Mouse (Mus musculus) layer of hippocampus, adult 8-10 months (tissue): ENCODE results near the gene Hist1h2bc. TPM values are rescaled to one million over a fixed set of nuclear protein-coding genes. Genes with fewer than 3 reads are reported as not detected.

Source experiments
- DNase-seq, 2 experiments: peaks; one replicate each; pipeline ENCODE4 v3.0.0; 2022; ENCODE audit warnings: low spot score in 2 of 2
- microRNA-seq, 2 experiments: library from miRNA; unstranded; fragments of <30 nt; microRNA quantifications; one replicate each; pipeline ENCODE4 v1.2.0; 2022
- total RNA-seq, 4 experiments: library from RNA; stranded (reverse); gene quantifications; 2 replicates each; pipeline ENCODE4 v1.2.4; 2022

Hist1h2bc gene
- total RNA-seq, 4 experiments from 2014 or later, result 33.4 to 55.2 (median 44.8) TPM

DNA sequence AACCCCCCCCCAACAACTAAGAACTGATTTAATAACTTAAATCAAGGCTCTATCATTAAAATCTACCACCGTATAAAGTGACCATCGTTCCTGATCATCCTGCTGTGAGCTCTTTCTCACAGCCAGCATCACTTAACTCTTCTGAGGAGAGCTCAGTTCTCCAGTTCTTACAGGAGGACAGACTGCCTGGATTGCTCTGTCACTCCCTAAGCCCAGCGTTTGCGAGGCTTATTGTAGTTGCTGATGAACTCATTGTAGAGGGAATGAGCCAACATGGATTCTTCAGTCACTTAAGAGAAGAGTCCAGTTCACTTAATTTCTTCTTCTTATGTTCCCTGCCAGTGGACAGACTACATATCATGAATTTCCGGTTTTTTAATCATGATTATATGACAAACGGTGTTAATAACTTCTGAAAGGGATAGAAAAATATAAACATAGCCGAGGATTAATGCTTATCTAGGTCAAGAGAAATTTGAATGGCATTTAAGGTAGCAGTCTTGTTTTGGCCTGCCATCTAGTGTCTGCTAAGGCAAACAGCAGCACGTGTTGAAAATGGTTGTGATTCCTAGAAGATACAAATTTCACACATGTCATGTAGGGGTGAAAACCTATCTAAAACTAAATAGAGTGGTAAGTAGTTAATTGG lies 48.3 kb downstream of the Hist1h2bc start:
- no peak for DNase-seq

DNA sequence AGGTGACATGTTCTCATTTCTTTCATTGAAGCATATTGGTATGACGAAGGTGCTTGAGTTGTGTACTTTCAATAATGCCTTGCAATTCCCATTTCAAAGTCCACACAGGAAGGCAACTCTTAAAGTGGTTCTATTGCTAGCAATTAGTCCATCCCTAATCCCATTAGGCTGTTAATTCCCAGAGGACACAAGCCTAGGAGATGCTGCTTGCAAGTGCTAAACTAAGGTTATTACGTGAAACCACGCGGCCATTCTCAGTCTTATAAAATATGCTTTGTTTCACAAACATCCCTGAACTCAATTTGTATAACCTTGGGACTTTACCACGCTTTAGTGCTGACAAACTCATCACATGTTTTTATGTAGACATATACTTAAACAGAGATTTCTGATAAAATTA lies 53.1 kb downstream of the Hist1h2bc start:
- DNase-seq, result no peak

DNA sequence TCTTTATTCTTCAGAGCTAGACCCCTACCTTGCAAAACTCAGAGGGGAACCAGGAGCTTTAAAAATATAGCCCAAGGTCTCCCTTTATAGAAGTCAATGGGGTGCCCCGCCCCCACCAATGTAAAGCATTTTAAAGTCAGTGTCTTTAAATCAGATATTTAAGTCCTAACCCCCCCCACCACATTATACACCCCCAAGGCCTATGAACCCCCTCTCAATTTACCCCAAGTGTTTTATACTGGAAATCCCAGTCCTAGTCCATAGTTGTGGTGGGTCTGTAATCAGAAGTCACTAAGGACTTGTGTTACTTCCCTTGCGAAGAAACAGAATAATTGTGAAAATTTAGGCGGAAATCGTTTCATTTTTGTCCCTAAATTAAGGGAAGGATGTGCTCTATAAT lies 54.0 kb downstream of the Hist1h2bc start:
- DNase-seq, result no peak

DNA sequence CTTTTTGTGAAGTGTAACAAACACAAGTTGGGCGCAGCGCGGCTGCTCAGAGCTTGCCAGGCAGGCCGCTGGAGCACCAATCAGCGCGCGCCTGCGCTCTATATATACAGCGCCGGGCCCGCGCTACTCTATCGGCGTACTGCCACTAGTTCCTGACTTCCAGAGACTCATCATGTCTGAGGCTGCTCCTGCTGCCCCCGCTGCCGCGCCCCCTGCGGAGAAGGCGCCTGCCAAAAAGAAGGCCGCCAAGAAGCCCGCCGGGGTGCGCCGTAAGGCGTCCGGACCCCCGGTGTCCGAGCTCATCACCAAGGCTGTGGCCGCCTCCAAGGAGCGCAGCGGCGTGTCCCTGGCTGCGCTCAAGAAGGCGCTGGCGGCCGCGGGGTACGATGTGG lies 54.7 kb downstream of the Hist1h2bc start, which contains the start of gene Hist1h1c:
Hist1h1c (plus strand) TSS at position 132 of the 392 bp plus-strand sequence.
- peak; percentile 76 to 85 for DNase-seq

DNA sequence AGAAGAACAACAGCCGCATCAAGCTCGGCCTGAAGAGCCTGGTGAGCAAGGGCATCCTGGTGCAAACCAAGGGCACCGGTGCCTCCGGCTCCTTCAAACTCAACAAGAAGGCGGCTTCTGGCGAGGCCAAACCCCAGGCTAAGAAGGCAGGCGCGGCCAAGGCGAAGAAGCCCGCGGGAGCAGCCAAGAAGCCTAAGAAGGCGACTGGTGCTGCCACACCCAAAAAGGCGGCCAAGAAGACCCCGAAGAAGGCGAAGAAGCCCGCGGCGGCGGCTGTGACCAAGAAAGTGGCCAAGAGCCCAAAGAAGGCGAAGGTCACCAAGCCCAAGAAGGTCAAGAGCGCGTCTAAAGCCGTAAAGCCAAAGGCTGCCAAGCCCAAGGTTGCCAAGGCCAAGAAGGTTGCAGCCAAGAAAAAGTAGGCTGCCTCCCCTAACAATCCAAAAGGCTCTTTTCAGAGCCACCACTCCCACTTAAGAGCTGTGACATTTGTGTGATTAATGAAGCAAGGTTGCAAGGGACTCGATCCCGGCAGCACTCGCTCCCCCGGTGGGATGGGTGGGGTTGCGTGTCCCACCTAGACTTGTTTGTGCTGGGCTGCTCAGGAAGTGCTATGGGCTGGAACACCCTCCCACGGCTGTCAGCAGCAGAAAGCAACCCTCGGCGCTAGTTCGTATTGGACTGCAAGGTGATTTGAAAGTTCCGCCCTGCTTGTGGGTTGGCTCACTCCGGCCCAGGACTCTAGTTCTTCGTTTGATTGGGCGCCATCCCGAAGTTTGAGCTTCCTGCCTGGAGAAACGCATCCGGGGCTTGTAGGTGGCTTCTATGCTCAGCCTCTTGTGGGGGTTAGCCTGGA lies 55.3 kb downstream of the Hist1h2bc start:
- DNase-seq, result peak; percentile 95 to 97

DNA sequence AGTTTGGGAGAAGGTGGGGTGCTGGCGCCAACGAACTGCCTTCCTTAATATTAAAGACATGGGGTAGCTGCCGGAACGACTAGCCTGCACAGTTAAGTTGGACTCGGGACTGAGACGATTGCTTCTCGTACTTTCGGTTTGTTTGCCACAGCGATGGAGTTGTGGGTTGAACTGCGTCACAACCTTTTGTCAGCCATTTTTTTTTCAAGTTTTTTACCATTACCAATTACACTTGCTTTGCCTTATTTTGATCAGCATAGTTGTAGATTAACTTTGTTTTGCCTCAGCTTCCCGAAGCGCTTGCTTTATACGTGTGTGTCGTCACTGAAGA lies 55.9 kb downstream of the Hist1h2bc start:
- DNase-seq, result no peak

DNA sequence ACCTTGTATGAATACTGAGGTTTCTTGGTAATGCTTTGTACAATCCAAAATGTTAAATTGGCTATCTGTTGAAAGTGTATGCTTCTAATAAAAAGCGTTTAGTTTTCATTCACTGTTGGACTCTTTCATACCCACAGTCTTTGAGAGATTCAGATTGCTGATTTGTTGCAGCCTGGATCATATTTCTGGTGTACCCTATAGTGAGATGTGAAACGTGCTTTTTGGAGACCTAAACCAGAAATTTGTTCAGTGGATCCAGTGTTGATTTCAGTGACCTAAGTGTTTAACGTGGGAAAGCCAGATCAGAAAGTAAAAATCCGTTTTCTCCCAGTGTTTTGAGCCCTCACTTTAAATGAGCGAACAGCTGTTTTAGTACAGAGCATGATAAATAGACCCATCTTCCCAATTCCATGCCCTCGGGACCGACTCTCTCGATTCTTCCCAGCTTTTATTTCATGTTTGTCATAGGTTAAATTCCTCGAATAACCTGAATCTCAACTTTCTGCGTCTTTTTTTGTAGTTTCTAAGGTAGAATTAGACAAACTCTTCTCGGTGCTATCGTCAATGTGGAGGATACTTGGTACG lies 56.3 kb downstream of the Hist1h2bc start:
- no peak for DNase-seq

DNA sequence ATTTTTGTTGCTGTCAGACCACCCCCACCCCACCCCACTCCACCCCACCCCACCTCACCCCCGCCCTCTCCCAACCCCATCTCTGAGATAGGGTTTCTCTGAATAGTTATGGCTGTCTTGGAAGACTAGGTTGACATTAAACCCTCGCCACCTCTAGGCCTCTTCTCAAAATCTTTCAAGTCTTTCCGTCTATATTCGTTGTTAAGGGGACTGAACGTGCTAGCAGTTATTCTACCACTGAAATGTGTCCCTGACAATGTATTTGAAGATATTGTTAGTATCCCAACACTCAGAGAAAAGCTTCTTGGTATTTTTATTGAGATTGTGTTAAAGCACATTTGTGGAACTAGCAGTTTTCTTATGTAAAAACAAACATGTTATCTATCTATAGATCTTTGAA lies 56.9 kb downstream of the Hist1h2bc start:
- DNase-seq, result no peak

DNA sequence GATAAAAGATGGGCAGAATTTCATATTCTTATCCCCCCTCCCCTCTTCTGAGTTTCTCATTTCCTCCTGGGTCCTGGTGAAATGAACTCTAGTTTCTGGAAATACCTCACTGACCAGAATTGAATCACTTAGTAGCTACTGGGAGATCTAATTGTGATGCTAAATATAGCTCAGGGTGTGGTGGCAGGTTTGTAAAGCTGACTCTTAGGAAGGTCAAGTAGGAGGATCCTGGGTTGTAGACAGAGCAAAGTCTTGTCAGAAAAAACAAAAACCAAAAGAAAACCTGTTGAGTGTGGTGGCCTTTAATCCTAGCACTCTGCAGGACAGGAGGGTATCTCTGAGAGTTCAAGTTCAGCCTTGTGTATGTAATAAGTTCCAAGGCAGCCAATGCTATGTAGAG lies 58.0 kb downstream of the Hist1h2bc start:
- DNase-seq, result no peak

Small RNA genes lying within 50 kb of the gene (microRNA-seq; reads per million reads assigned to microRNA genes)
- gene Gm44350, result 0 reads per million in 2 experiments

Other genes starting within 250 kb of the Hist1h2bc start
- gene Btn1a1, start 218.3 kb upstream of the Hist1h2bc start, total RNA-seq, result not detected
- gene Btn2a2, start 195.3 kb upstream of the Hist1h2bc start, total RNA-seq, result 1 to 10 TPM in 2 of 4 experiments, under 1 TPM in 2; 0.80 to 1.9 (median 1.1) TPM
- gene Hist1h4h, start 153.1 kb upstream of the Hist1h2bc start, total RNA-seq, result 100 to 1,000 TPM; 236 to 302 (median 261) TPM
- gene Hist1h2af, start 150.3 kb upstream of the Hist1h2bc start, total RNA-seq, result 1 to 10 TPM in 3 of 4 experiments, not detected in 1; 1.6 to 6.5 (median 1.8) TPM
- gene Hist1h3g, start 148.8 kb upstream of the Hist1h2bc start, total RNA-seq, result 1 to 10 TPM; 1.2 to 3.4 (median 2.2) TPM
- gene Hist1h2bh, start 140.8 kb upstream of the Hist1h2bc start, total RNA-seq, result under 1 TPM; 0.34 to 0.73 (median 0.61) TPM
- gene Hist1h3f, start 140.1 kb upstream of the Hist1h2bc start, total RNA-seq, result 10 to 100 TPM; 12.5 to 15.7 (median 14.2) TPM
- 100 to 1,000 TPM; 104 to 155 (median 119) TPM for gene Hist1h4f, start 132.6 kb upstream of the Hist1h2bc start, total RNA-seq
- 1 to 10 TPM; 2.5 to 3.3 (median 2.8) TPM for gene Hist1h1d, start 130.9 kb upstream of the Hist1h2bc start, total RNA-seq
- 10 to 100 TPM; 34.8 to 43.2 (median 40.0) TPM for gene Hist1h3e, start 121.8 kb upstream of the Hist1h2bc start, total RNA-seq
- gene Hist1h2ae, start 113.0 kb upstream of the Hist1h2bc start, total RNA-seq, result 1 to 10 TPM; 3.3 to 7.7 (median 4.9) TPM
- 10 to 100 TPM; 57.3 to 67.6 (median 60.8) TPM for gene Hist1h2bg, start 112.8 kb upstream of the Hist1h2bc start, total RNA-seq
- 10 to 100 TPM; 19.2 to 30.0 (median 24.4) TPM for gene Hist1h2bf, start 110.0 kb upstream of the Hist1h2bc start, total RNA-seq
- gene Hist1h2ad, start 109.8 kb upstream of the Hist1h2bc start, total RNA-seq, result 10 to 100 TPM in 1 of 4 experiments, 1 to 10 TPM in 3; 3.0 to 11.0 (median 5.7) TPM
- 10 to 100 TPM in 2 of 4 experiments, 1 to 10 TPM in 2; 8.2 to 11.5 (median 10.5) TPM for gene Hist1h3d, start 108.4 kb upstream of the Hist1h2bc start, total RNA-seq
- gene Hist1h4d, start 102.6 kb upstream of the Hist1h2bc start, total RNA-seq, result 100 to 1,000 TPM; 106 to 128 (median 119) TPM
- gene Hist1h2be, start 63.1 kb upstream of the Hist1h2bc start, total RNA-seq, result 10 to 100 TPM in 2 of 4 experiments, 1 to 10 TPM in 2; 7.9 to 10.8 (median 9.3) TPM
- 10 to 100 TPM; 36.1 to 50.5 (median 42.7) TPM for gene Hist1h1e, start 61.6 kb upstream of the Hist1h2bc start, total RNA-seq
- gene Hist1h2ac, start 251 bp upstream of the Hist1h2bc start, total RNA-seq, result 1 to 10 TPM; 1.4 to 3.1 (median 2.7) TPM
- under 1 TPM in 1 of 4 experiments, not detected in 3; 0.50 TPM for gene Hist1h1t, start 11.6 kb downstream of the Hist1h2bc start, total RNA-seq
- 10 to 100 TPM; 71.6 to 90.3 (median 85.0) TPM for gene Hist1h4c, start 14.3 kb downstream of the Hist1h2bc start, total RNA-seq
- 1 to 10 TPM; 3.9 to 9.4 (median 7.0) TPM for gene Hfe, start 26.7 kb downstream of the Hist1h2bc start, total RNA-seq
- 10 to 100 TPM; 39.1 to 69.2 (median 53.5) TPM for gene Hist1h1c, start 54.6 kb downstream of the Hist1h2bc start, total RNA-seq
- gene Hist1h3c, start 61.4 kb downstream of the Hist1h2bc start, total RNA-seq, result 1 to 10 TPM in 3 of 4 experiments, not detected in 1; 1.7 to 3.1 (median 2.7) TPM
- 10 to 100 TPM; 14.1 to 21.7 (median 16.7) TPM for gene Hist1h2bb, start 62.5 kb downstream of the Hist1h2bc start, total RNA-seq
- 10 to 100 TPM; 18.6 to 28.1 (median 23.5) TPM for gene Hist1h2ab, start 66.9 kb downstream of the Hist1h2bc start, total RNA-seq
- gene Hist1h3b, start 68.1 kb downstream of the Hist1h2bc start, total RNA-seq, result 10 to 100 TPM in 2 of 4 experiments, 1 to 10 TPM in 2; 3.1 to 10.4 (median 8.0) TPM
- 10 to 100 TPM; 47.4 to 67.0 (median 59.9) TPM for gene Hist1h4b, start 72.8 kb downstream of the Hist1h2bc start, total RNA-seq
- 10 to 100 TPM; 31.9 to 42.9 (median 37.9) TPM for gene Hist1h4a, start 77.0 kb downstream of the Hist1h2bc start, total RNA-seq
- 10 to 100 TPM; 22.7 to 39.9 (median 29.0) TPM for gene Hist1h3a, start 78.2 kb downstream of the Hist1h2bc start, total RNA-seq
- 10 to 100 TPM; 12.6 to 19.3 (median 16.9) TPM for gene Hist1h1a, start 79.5 kb downstream of the Hist1h2bc start, total RNA-seq
- not detected for gene Trim38, start 85.7 kb downstream of the Hist1h2bc start, total RNA-seq
- not detected for gene Slc17a2, start 122.8 kb downstream of the Hist1h2bc start, total RNA-seq
- not detected for gene Slc17a3, start 155.2 kb downstream of the Hist1h2bc start, total RNA-seq
- not detected for gene Slc17a1, start 183.6 kb downstream of the Hist1h2bc start, total RNA-seq
- not detected for gene Slc17a4, start 230.8 kb downstream of the Hist1h2bc start, total RNA-seq
- not detected for gene Hist1h2ba, start 250.0 kb downstream of the Hist1h2bc start, total RNA-seq